Mouse (Mus musculus): ENCODE measurements around the gene Prr36.
A peak's percentile ranks its signal among the peaks of the same experiment; 100 is the strongest.
"Not testable (repeated sequence)": the region's sequence is repeated elsewhere in the genome, so short reads cannot be mapped to it uniquely, and the experiment has no call there.

Gene Prr36

GRCm38 (mm10) chr8:4216791-4217621 is at the start of gene Prr36:
Prr36 (minus strand) TSS chr8:4217459.
- DNase-seq, result no peak

GRCm38 (mm10) chr8:4265160-4265914 is 48.1 kb upstream of the Prr36 start:
- DNase-seq, result no peak

GRCm38 (mm10) chr8:4263105-4263791 is 46.0 kb upstream of the Prr36 start:
- DNase-seq, result no peak

- no peak for DNase-seq
Observed at GRCm38 (mm10) chr8:4259805-4260170, 42.5 kb upstream of the Prr36 start.

GRCm38 (mm10) chr8:4259125-4259804 is 42.0 kb upstream of the Prr36 start, which contains the start of gene Ctxn1:
Ctxn1 (minus strand) TSS chr8:4259274.
- DNase-seq, result peak; percentile 95

- peak; percentile 30 for DNase-seq
Observed at GRCm38 (mm10) chr8:4258678-4259077, 41.4 kb upstream of the Prr36 start.

- DNase-seq, result peak; percentile 61
Observed at GRCm38 (mm10) chr8:4258233-4258632, 41.0 kb upstream of the Prr36 start.

- no peak for DNase-seq
Observed at GRCm38 (mm10) chr8:4257350-4257749, 40.1 kb upstream of the Prr36 start.

GRCm38 (mm10) chr8:4256911-4257310 is 39.7 kb upstream of the Prr36 start:
- DNase-seq, result no peak

- DNase-seq, result not testable (repeated sequence)
Observed at GRCm38 (mm10) chr8:4255471-4255870, 38.2 kb upstream of the Prr36 start.

- DNase-seq, result peak; percentile 88
Observed at GRCm38 (mm10) chr8:4254001-4254400, 36.7 kb upstream of the Prr36 start.

GRCm38 (mm10) chr8:4252934-4253841 is 35.9 kb upstream of the Prr36 start, which contains the start of gene Snapc2:
Snapc2 (plus strand) TSS chr8:4253080.
- DNase-seq, result peak; percentile 97

GRCm38 (mm10) chr8:4252116-4252760 is 35.0 kb upstream of the Prr36 start:
- DNase-seq, result no peak

- DNase-seq, result peak; percentile 85
Observed at GRCm38 (mm10) chr8:4250306-4250970, 33.2 kb upstream of the Prr36 start.

GRCm38 (mm10) chr8:4249213-4249612 is 32.0 kb upstream of the Prr36 start:
- DNase-seq, result no peak

- DNase-seq, result no peak
Observed at GRCm38 (mm10) chr8:4247951-4248540, 30.8 kb upstream of the Prr36 start, which contains the start of gene Tgfbr3l. Tgfbr3l (plus strand) TSS chr8:4248214.

GRCm38 (mm10) chr8:4247241-4247640 is 30.0 kb upstream of the Prr36 start:
- no peak for DNase-seq

GRCm38 (mm10) chr8:4245737-4246136 is 28.5 kb upstream of the Prr36 start:
- DNase-seq, result no peak

- no peak for DNase-seq
Observed at GRCm38 (mm10) chr8:4245061-4245460, 27.8 kb upstream of the Prr36 start.

All from kidney, adult 9 months (tissue).